Mouse (Mus musculus): ENCODE results near the gene Pde6h. TPM values are rescaled to one million over a fixed set of nuclear protein-coding genes. Genes with fewer than 3 reads are reported as not detected.
A peak's percentile ranks its signal among the peaks of the same experiment; 100 is the strongest.

The Pde6h gene
- polyA plus RNA-seq, 1 experiment from 2014 or later = not detected

- H3K27ac ChIP-seq (replicated peaks; ENCODE audit: low read depth, low read length) = no peak overlapping the region
- no peak for DNase-seq (ENCODE audit: low spot score)
- H3K4me2 ChIP-seq (ENCODE audit: low read depth, low read length) = no peak overlapping the region
- H3K9ac ChIP-seq (replicated peaks; ENCODE audit: low read length) = no peak overlapping the region
- H3K4me3 ChIP-seq (ENCODE audit: low read depth, low read length) = no peak overlapping the region
- 89% methylated on average over 3 of the region's 3 CpGs for WGBS
- ATAC-seq (replicated peaks; ENCODE audit: insufficient number of reproducible peaks, low FRiP score, low TSS enrichment, low read depth) = no peak
- H3K9me3 ChIP-seq (replicated peaks; ENCODE audit: control insufficient read depth, low read length) = no peaks in the 10 kb centered on the region
- H3K36me3 ChIP-seq (replicated peaks; ENCODE audit: control insufficient read depth, insufficient read depth, low read depth, low read length) = no peaks in the 10 kb centered on the region
- H3K27me3 ChIP-seq (ENCODE audit: control insufficient read depth, insufficient read depth, low read length) = no peaks in the 10 kb centered on the region
- peaks cover 3% of the 10 kb centered on the region; the same call in 1 of the 2 replicates for H3K4me1 ChIP-seq (ENCODE audit: control insufficient read depth, insufficient read depth, low read length)
These were observed 13.5 kb downstream of the Pde6h start for GRCm38 (mm10) chr6:136937117-136937516.

- H3K9ac ChIP-seq (replicated peaks; ENCODE audit: low read length) = no peak overlapping the region
- WGBS = 76% methylated on average over 18 of the region's 18 CpGs
- H3K27me3 ChIP-seq (ENCODE audit: control insufficient read depth, insufficient read depth, low read length) = no peaks in the 10 kb centered on the region
- H3K4me1 ChIP-seq (ENCODE audit: control insufficient read depth, insufficient read depth, low read length) = peaks cover 3% of the 10 kb centered on the region; the same call in 1 of the 2 replicates
- H3K4me2 ChIP-seq (ENCODE audit: low read depth, low read length) = no peak overlapping the region
- DNase-seq (ENCODE audit: low spot score) (no peak), ATAC-seq (replicated peaks; ENCODE audit: insufficient number of reproducible peaks, low FRiP score, low TSS enrichment, low read depth) (no peak)
- H3K36me3 ChIP-seq (replicated peaks; ENCODE audit: control insufficient read depth, insufficient read depth, low read depth, low read length) = no peaks in the 10 kb centered on the region
- H3K27ac ChIP-seq (replicated peaks; ENCODE audit: low read depth, low read length) = no peak overlapping the region
- no peak overlapping the region for H3K4me3 ChIP-seq (ENCODE audit: low read depth, low read length)
- no peaks in the 10 kb centered on the region for H3K9me3 ChIP-seq (replicated peaks; ENCODE audit: control insufficient read depth, low read length)
These were observed 14.9 kb downstream of the Pde6h start for GRCm38 (mm10) chr6:136938331-136939126.

- Histone ChIP-seq H3K27ac (replicated peaks; ENCODE audit: low read depth, low read length) (no peak overlapping the region), H3K36me3 (replicated peaks; ENCODE audit: control insufficient read depth, insufficient read depth, low read depth, low read length) (no peaks in the 10 kb centered on the region), H3K9me3 (replicated peaks; ENCODE audit: control insufficient read depth, low read length) (no peaks in the 10 kb centered on the region), H3K4me3 (ENCODE audit: low read depth, low read length) (no peak overlapping the region), H3K27me3 (ENCODE audit: control insufficient read depth, insufficient read depth, low read length) (no peaks in the 10 kb centered on the region), H3K9ac (replicated peaks; ENCODE audit: low read length) (no peak overlapping the region), H3K4me2 (ENCODE audit: low read depth, low read length) (no peak overlapping the region), H3K4me1 (ENCODE audit: control insufficient read depth, insufficient read depth, low read length) (peaks cover 3% of the 10 kb centered on the region; the same call in 1 of the 2 replicates)
- DNase-seq (ENCODE audit: low spot score) (no peak), ATAC-seq (replicated peaks; ENCODE audit: insufficient number of reproducible peaks, low FRiP score, low TSS enrichment, low read depth) (no peak)
- 81% methylated on average over 14 of the region's 14 CpGs for WGBS
These were observed 15.9 kb downstream of the Pde6h start for GRCm38 (mm10) chr6:136939326-136940187.

GRCm38 (mm10) chr6:136940188-136940960, 16.7 kb downstream of the Pde6h start:
- 70% methylated on average over 11 of the region's 11 CpGs for WGBS
- H3K27me3 ChIP-seq (ENCODE audit: control insufficient read depth, insufficient read depth, low read length) = no peaks in the 10 kb centered on the region
- ATAC-seq (replicated peaks; ENCODE audit: insufficient number of reproducible peaks, low FRiP score, low TSS enrichment, low read depth) (no peak), DNase-seq (ENCODE audit: low spot score) (no peak)
- H3K4me1 ChIP-seq (ENCODE audit: control insufficient read depth, insufficient read depth, low read length) = peaks cover 3% of the 10 kb centered on the region; the same call in 1 of the 2 replicates
- H3K36me3 ChIP-seq (replicated peaks; ENCODE audit: control insufficient read depth, insufficient read depth, low read depth, low read length) = no peaks in the 10 kb centered on the region
- H3K27ac ChIP-seq (replicated peaks; ENCODE audit: low read depth, low read length) = peak overlapping the region; percentile 60
- H3K9ac ChIP-seq (replicated peaks; ENCODE audit: low read length) = no peak overlapping the region
- no peaks in the 10 kb centered on the region for H3K9me3 ChIP-seq (replicated peaks; ENCODE audit: control insufficient read depth, low read length)
- no peak overlapping the region for H3K4me2 ChIP-seq (ENCODE audit: low read depth, low read length)
- H3K4me3 ChIP-seq (ENCODE audit: low read depth, low read length) = no peak overlapping the region

GRCm38 (mm10) chr6:136941051-136942021, 17.7 kb downstream of the Pde6h start, which contains the start of gene Arhgdib:
Gene Arhgdib (minus strand): TSS chr6:136941899.
- Histone ChIP-seq H3K9me3 (replicated peaks; ENCODE audit: control insufficient read depth, low read length) (no peaks in the 10 kb centered on the region), H3K4me3 (ENCODE audit: low read depth, low read length) (no peak within 1 kb of the TSS), H3K4me2 (ENCODE audit: low read depth, low read length) (peak within 1 kb of the TSS; percentile 19; the same call in 1 of the 2 replicates), H3K4me1 (ENCODE audit: control insufficient read depth, insufficient read depth, low read length) (peaks cover 3% of the 10 kb centered on the region; the same call in 1 of the 2 replicates), H3K36me3 (replicated peaks; ENCODE audit: control insufficient read depth, insufficient read depth, low read depth, low read length) (no peaks in the 10 kb centered on the region), H3K9ac (replicated peaks; ENCODE audit: low read length) (0 out of 2 replicates have a peak within 1 kb of the TSS, but pooled peaks have one; percentile 6), H3K27ac (replicated peaks; ENCODE audit: low read depth, low read length) (peak within 1 kb of the TSS; percentile 60), H3K27me3 (ENCODE audit: control insufficient read depth, insufficient read depth, low read length) (no peaks in the 10 kb centered on the region)
- ATAC-seq (replicated peaks; ENCODE audit: insufficient number of reproducible peaks, low FRiP score, low TSS enrichment, low read depth) (no peak), DNase-seq (ENCODE audit: low spot score) (peak; percentile 73)
- WGBS = 35% methylated on average over 12 of the region's 12 CpGs

GRCm38 (mm10) chr6:136942280-136942679, 18.6 kb downstream of the Pde6h start:
- WGBS = 76% methylated on average over 9 of the region's 9 CpGs
- no peak overlapping the region for H3K4me3 ChIP-seq (ENCODE audit: low read depth, low read length)
- ATAC-seq (replicated peaks; ENCODE audit: insufficient number of reproducible peaks, low FRiP score, low TSS enrichment, low read depth) (no peak), DNase-seq (ENCODE audit: low spot score) (no peak)
- peaks cover 3% of the 10 kb centered on the region; the same call in 1 of the 2 replicates for H3K4me1 ChIP-seq (ENCODE audit: control insufficient read depth, insufficient read depth, low read length)
- H3K9me3 ChIP-seq (replicated peaks; ENCODE audit: control insufficient read depth, low read length) = no peaks in the 10 kb centered on the region
- H3K27me3 ChIP-seq (ENCODE audit: control insufficient read depth, insufficient read depth, low read length) = no peaks in the 10 kb centered on the region
- no peak overlapping the region for H3K27ac ChIP-seq (replicated peaks; ENCODE audit: low read depth, low read length)
- H3K36me3 ChIP-seq (replicated peaks; ENCODE audit: control insufficient read depth, insufficient read depth, low read depth, low read length) = no peaks in the 10 kb centered on the region
- no peak overlapping the region for H3K4me2 ChIP-seq (ENCODE audit: low read depth, low read length)
- no peak overlapping the region for H3K9ac ChIP-seq (replicated peaks; ENCODE audit: low read length)

GRCm38 (mm10) chr6:136943392-136943791, 19.8 kb downstream of the Pde6h start:
- Histone ChIP-seq H3K9me3 (replicated peaks; ENCODE audit: control insufficient read depth, low read length) (no peaks in the 10 kb centered on the region), H3K4me2 (ENCODE audit: low read depth, low read length) (no peak overlapping the region), H3K4me3 (ENCODE audit: low read depth, low read length) (no peak overlapping the region), H3K27ac (replicated peaks; ENCODE audit: low read depth, low read length) (no peak overlapping the region), H3K4me1 (ENCODE audit: control insufficient read depth, insufficient read depth, low read length) (peaks cover 3% of the 10 kb centered on the region; the same call in 1 of the 2 replicates), H3K9ac (replicated peaks; ENCODE audit: low read length) (no peak overlapping the region), H3K27me3 (ENCODE audit: control insufficient read depth, insufficient read depth, low read length) (no peaks in the 10 kb centered on the region), H3K36me3 (replicated peaks; ENCODE audit: control insufficient read depth, insufficient read depth, low read depth, low read length) (no peaks in the 10 kb centered on the region)
- no peak for ATAC-seq (replicated peaks; ENCODE audit: insufficient number of reproducible peaks, low FRiP score, low TSS enrichment, low read depth)
- DNase-seq (ENCODE audit: low spot score) = no peak

All from embryonic facial prominence, embryonic 11.5 days (tissue).